Mouse (Mus musculus) brain, embryonic 14.5 days (tissue): ENCODE data around the gene Samd13.

Experiments
- CTCF ChIP-seq: fragments of 200-500 bp; IDR thresholded peaks from 2 replicates; pipeline ENCODE4 v1.5.1; 2012; ENCODE audit warnings: inconsistent platforms, mild to moderate bottlenecking, moderate library complexity, borderline replicate concordance; ENCODE audit not compliant: insufficient read depth, insufficient read length; ENCODE audit errors: extremely low read depth
- POLR2A ChIP-seq: fragments of 200-500 bp; IDR thresholded peaks from 2 replicates; pipeline ENCODE4 v1.6.1; 2012; ENCODE audit warnings: mild to moderate bottlenecking, inconsistent platforms, borderline replicate concordance; ENCODE audit not compliant: poor library complexity, insufficient read depth, insufficient read length, severe bottlenecking; ENCODE audit errors: extremely low read depth

- no peak for TF ChIP-seq POLR2A
- no peak for TF ChIP-seq CTCF
Measured at GRCm38 (mm10) chr3:146682140-146682651, 3.2 kb downstream of the Samd13 start.
